Mouse (Mus musculus): ENCODE results near the gene Usp1. TPM values are rescaled to one million over a fixed set of nuclear protein-coding genes. Genes with fewer than 3 reads are reported as not detected.
"Not testable (repeated sequence)": the region's sequence is repeated elsewhere in the genome, so short reads cannot be mapped to it uniquely, and the experiment has no call there.

The Usp1 gene
- polyA plus RNA-seq, 1 experiment = 293 TPM

- no peak overlapping the region for H3K27ac ChIP-seq (ENCODE audit: control insufficient read depth, insufficient read depth, low read length)
- peaks cover 9% of the 10 kb centered on the region; the same call in 1 of the 2 replicates for H3K4me1 ChIP-seq (replicated peaks; ENCODE audit: control insufficient read depth, insufficient read depth, low read length)
- H3K36me3 ChIP-seq (ENCODE audit: control insufficient read depth, insufficient read depth, low read length) = peaks cover 13% of the 10 kb centered on the region; the same call in 1 of the 2 replicates
- H3K4me3 ChIP-seq (ENCODE audit: control insufficient read depth, insufficient read depth, low read length) = peak overlapping the region; percentile 11
- TF ChIP-seq CTCF (IDR thresholded peaks at IDR 0.05; ENCODE audit: borderline replicate concordance, control insufficient read depth, extremely low read depth, insufficient read depth, low read length, poor library complexity) = no peak
- TF ChIP-seq POLR2A (IDR thresholded peaks at IDR 0.05; ENCODE audit: control insufficient read depth, extremely low read depth, insufficient read depth, low read length, poor library complexity) = no peak
- DNase-seq = peak; percentile 6
- H3K27me3 ChIP-seq (ENCODE audit: control insufficient read depth, insufficient read depth, low read length) = no peaks in the 10 kb centered on the region
- 4% methylated on average over 6 of the region's 6 CpGs for whole genome bisulfite sequencing
Measured at GRCm38 (mm10) chr4:98925250-98925781, 1.7 kb downstream of the Usp1 start.

GRCm38 (mm10) chr4:98936036-98936435 lies 12.4 kb downstream of the Usp1 start:
- DNase-seq = no peak
- Histone ChIP-seq H3K27ac (ENCODE audit: control insufficient read depth, insufficient read depth, low read length) (no peak overlapping the region), H3K4me3 (ENCODE audit: control insufficient read depth, insufficient read depth, low read length) (no peak overlapping the region), H3K27me3 (ENCODE audit: control insufficient read depth, insufficient read depth, low read length) (no peaks in the 10 kb centered on the region), H3K4me1 (replicated peaks; ENCODE audit: control insufficient read depth, insufficient read depth, low read length) (0 out of 2 replicates have a peak, but pooled peaks cover under 1% of the 10 kb centered on the region), H3K36me3 (ENCODE audit: control insufficient read depth, insufficient read depth, low read length) (peaks cover 38% of the 10 kb centered on the region)
- TF ChIP-seq CTCF (IDR thresholded peaks at IDR 0.05; ENCODE audit: borderline replicate concordance, control insufficient read depth, extremely low read depth, insufficient read depth, low read length, poor library complexity) = no peak
- TF ChIP-seq POLR2A (IDR thresholded peaks at IDR 0.05; ENCODE audit: control insufficient read depth, extremely low read depth, insufficient read depth, low read length, poor library complexity) = no peak
- WGBS = 92% methylated on average over 6 of the region's 6 CpGs

GRCm38 (mm10) chr4:98938210-98938609 lies 14.6 kb downstream of the Usp1 start:
- WGBS = 93% methylated on average over 6 of the region's 6 CpGs
- peaks cover 19% of the 10 kb centered on the region for H3K36me3 ChIP-seq (ENCODE audit: control insufficient read depth, insufficient read depth, low read length)
- H3K4me1 ChIP-seq (replicated peaks; ENCODE audit: control insufficient read depth, insufficient read depth, low read length); DNase-seq; H3K27ac ChIP-seq (ENCODE audit: control insufficient read depth, insufficient read depth, low read length); H3K4me3 ChIP-seq (ENCODE audit: control insufficient read depth, insufficient read depth, low read length); H3K27me3 ChIP-seq (ENCODE audit: control insufficient read depth, insufficient read depth, low read length): not testable (repeated sequence)

- Histone ChIP-seq H3K27me3 (ENCODE audit: control insufficient read depth, insufficient read depth, low read length) (no peaks in the 10 kb centered on the region), H3K36me3 (ENCODE audit: control insufficient read depth, insufficient read depth, low read length) (no peaks in the 10 kb centered on the region), H3K4me1 (replicated peaks; ENCODE audit: control insufficient read depth, insufficient read depth, low read length) (no peaks in the 10 kb centered on the region), H3K27ac (ENCODE audit: control insufficient read depth, insufficient read depth, low read length) (no peak overlapping the region), H3K4me3 (ENCODE audit: control insufficient read depth, insufficient read depth, low read length) (no peak overlapping the region)
- no peak for DNase-seq
- TF ChIP-seq POLR2A (IDR thresholded peaks at IDR 0.05; ENCODE audit: control insufficient read depth, extremely low read depth, insufficient read depth, low read length, poor library complexity) (no peak), CTCF (IDR thresholded peaks at IDR 0.05; ENCODE audit: borderline replicate concordance, control insufficient read depth, extremely low read depth, insufficient read depth, low read length, poor library complexity) (no peak)
Measured at GRCm38 (mm10) chr4:98950563-98950962, 27.0 kb downstream of the Usp1 start.

- 97% methylated on average over 8 of the region's 8 CpGs for WGBS
- Histone ChIP-seq H3K27me3 (ENCODE audit: control insufficient read depth, insufficient read depth, low read length) (no peaks in the 10 kb centered on the region), H3K27ac (ENCODE audit: control insufficient read depth, insufficient read depth, low read length) (no peak overlapping the region), H3K36me3 (ENCODE audit: control insufficient read depth, insufficient read depth, low read length) (no peaks in the 10 kb centered on the region), H3K4me1 (replicated peaks; ENCODE audit: control insufficient read depth, insufficient read depth, low read length) (no peaks in the 10 kb centered on the region), H3K4me3 (ENCODE audit: control insufficient read depth, insufficient read depth, low read length) (no peak overlapping the region)
- TF ChIP-seq CTCF (IDR thresholded peaks at IDR 0.05; ENCODE audit: borderline replicate concordance, control insufficient read depth, extremely low read depth, insufficient read depth, low read length, poor library complexity) = no peak
- no peak for TF ChIP-seq POLR2A (IDR thresholded peaks at IDR 0.05; ENCODE audit: control insufficient read depth, extremely low read depth, insufficient read depth, low read length, poor library complexity)
- no peak for DNase-seq
Measured at GRCm38 (mm10) chr4:98955986-98956385, 32.4 kb downstream of the Usp1 start.

- 84% methylated on average over 3 of the region's 3 CpGs for WGBS
- no peaks in the 10 kb centered on the region for H3K36me3 ChIP-seq (ENCODE audit: control insufficient read depth, insufficient read depth, low read length)
- no peak for TF ChIP-seq POLR2A (IDR thresholded peaks at IDR 0.05; ENCODE audit: control insufficient read depth, extremely low read depth, insufficient read depth, low read length, poor library complexity)
- TF ChIP-seq CTCF (IDR thresholded peaks at IDR 0.05; ENCODE audit: borderline replicate concordance, control insufficient read depth, extremely low read depth, insufficient read depth, low read length, poor library complexity) = no peak
- H3K4me1 ChIP-seq (replicated peaks; ENCODE audit: control insufficient read depth, insufficient read depth, low read length) = no peaks in the 10 kb centered on the region
- H3K4me3 ChIP-seq (ENCODE audit: control insufficient read depth, insufficient read depth, low read length) = no peak overlapping the region
- DNase-seq = no peak
- no peak overlapping the region for H3K27ac ChIP-seq (ENCODE audit: control insufficient read depth, insufficient read depth, low read length)
- H3K27me3 ChIP-seq (ENCODE audit: control insufficient read depth, insufficient read depth, low read length) = no peaks in the 10 kb centered on the region
Measured at GRCm38 (mm10) chr4:98960243-98960642, 36.6 kb downstream of the Usp1 start.

- TF ChIP-seq CTCF (IDR thresholded peaks at IDR 0.05; ENCODE audit: borderline replicate concordance, control insufficient read depth, extremely low read depth, insufficient read depth, low read length, poor library complexity) (no peak), POLR2A (IDR thresholded peaks at IDR 0.05; ENCODE audit: control insufficient read depth, extremely low read depth, insufficient read depth, low read length, poor library complexity) (no peak)
- Histone ChIP-seq H3K27me3 (ENCODE audit: control insufficient read depth, insufficient read depth, low read length) (no peaks in the 10 kb centered on the region), H3K27ac (ENCODE audit: control insufficient read depth, insufficient read depth, low read length) (no peak overlapping the region), H3K4me3 (ENCODE audit: control insufficient read depth, insufficient read depth, low read length) (no peak overlapping the region), H3K36me3 (ENCODE audit: control insufficient read depth, insufficient read depth, low read length) (no peaks in the 10 kb centered on the region), H3K4me1 (replicated peaks; ENCODE audit: control insufficient read depth, insufficient read depth, low read length) (no peaks in the 10 kb centered on the region)
- DNase-seq = no peak
- WGBS = 94% methylated on average over 3 of the region's 3 CpGs
Measured at GRCm38 (mm10) chr4:98969946-98970345, 46.3 kb downstream of the Usp1 start.

All from thymus, adult 2 months (tissue).